Mouse (Mus musculus) layer of hippocampus, adult 11-12 months (tissue): ENCODE measurements around the gene Dmrt1.

Source experiments
- DNase-seq: peaks from one replicate; pipeline ENCODE4 v3.0.0; 2022; ENCODE audit warnings: low spot score

Dmrt1 gene

GRCm38 (mm10) chr19:25622291-25623251, 117.2 kb downstream of the Dmrt1 start:
- DNase-seq: peak; percentile 58

- DNase-seq: peak; percentile 65
These were observed 123.1 kb downstream of the Dmrt1 start for GRCm38 (mm10) chr19:25628490-25628889.

GRCm38 (mm10) chr19:25635119-25635518, 129.7 kb downstream of the Dmrt1 start:
- no peak for DNase-seq

GRCm38 (mm10) chr19:25635622-25636244, 130.3 kb downstream of the Dmrt1 start:
- DNase-seq: peak; percentile 58

- no peak for DNase-seq
These were observed 133.4 kb downstream of the Dmrt1 start for GRCm38 (mm10) chr19:25638766-25639361.

- no peak for DNase-seq
These were observed 136.4 kb downstream of the Dmrt1 start for GRCm38 (mm10) chr19:25641786-25642185.

GRCm38 (mm10) chr19:25647136-25647535, 141.7 kb downstream of the Dmrt1 start:
- no peak for DNase-seq

GRCm38 (mm10) chr19:25648701-25649100, 143.3 kb downstream of the Dmrt1 start:
- DNase-seq: no peak

GRCm38 (mm10) chr19:25650474-25650873, 145.1 kb downstream of the Dmrt1 start:
- DNase-seq: no peak

GRCm38 (mm10) chr19:25652560-25652959, 147.1 kb downstream of the Dmrt1 start:
- DNase-seq: no peak
